In genomic region chr1:34006828-34007361, GRCm38 (mm10) we compare ENCODE assay signal across 8 mouse cellular contexts.
DNase-seq lines count a peak whose midpoint lies in the region; ATAC-seq lines count a peak whose summit lies in the region.

No protein-coding gene starts in this region.

- peak overlapping the region; percentile 74 for H3K4me2 ChIP-seq in liver, embryonic 11.5 days
- peak overlapping the region; percentile 72 for H3K4me2 ChIP-seq in embryonic facial prominence, embryonic 14.5 days (ENCODE audit: low read depth, low read length)
- H3K4me2 ChIP-seq in intestine, embryonic 15.5 days (replicated peaks): peak overlapping the region; percentile 84
- H3K4me2 ChIP-seq in neural tube, embryonic 14.5 days (ENCODE audit: low read depth, low read length): peak overlapping the region; percentile 71

- peaks cover 7% of the 10 kb centered on the region for H3K4me1 ChIP-seq in liver, embryonic 11.5 days (replicated peaks; ENCODE audit: control insufficient read depth, insufficient read depth, low read length)
- H3K4me1 ChIP-seq in embryonic facial prominence, embryonic 14.5 days (ENCODE audit: control insufficient read depth, insufficient read depth, low read length): peaks cover 11% of the 10 kb centered on the region
- H3K4me1 ChIP-seq in intestine, embryonic 15.5 days (replicated peaks): peaks cover 13% of the 10 kb centered on the region
- peaks cover 27% of the 10 kb centered on the region for H3K4me1 ChIP-seq in neural tube, embryonic 14.5 days (ENCODE audit: control insufficient read depth, insufficient read depth, low read length)

- H3K9ac ChIP-seq in liver, embryonic 11.5 days (ENCODE audit: low read depth, low read length): no peak overlapping the region
- H3K9ac ChIP-seq in embryonic facial prominence, embryonic 14.5 days (ENCODE audit: low read depth, low read length): 0 out of 2 replicates have a peak overlapping the region, but pooled peaks have one; percentile 59
- no peak overlapping the region for H3K9ac ChIP-seq in intestine, embryonic 15.5 days
- peak overlapping the region; percentile 76; the same call in 1 of the 2 replicates for H3K9ac ChIP-seq in neural tube, embryonic 14.5 days (replicated peaks; ENCODE audit: low read depth, low read length)

- no peaks in the 10 kb centered on the region for H3K9me3 ChIP-seq in liver, embryonic 11.5 days (ENCODE audit: control insufficient read depth, low read length)
- H3K9me3 ChIP-seq in embryonic facial prominence, embryonic 14.5 days (ENCODE audit: control insufficient read depth, low read length): no peaks in the 10 kb centered on the region
- no peaks in the 10 kb centered on the region for H3K9me3 ChIP-seq in intestine, embryonic 15.5 days
- no peaks in the 10 kb centered on the region for H3K9me3 ChIP-seq in neural tube, embryonic 14.5 days (ENCODE audit: control insufficient read depth, low read length)

- H3K36me3 ChIP-seq in liver, embryonic 11.5 days (ENCODE audit: control insufficient read depth, insufficient read depth, low read length): no peaks in the 10 kb centered on the region
- no peaks in the 10 kb centered on the region for H3K36me3 ChIP-seq in embryonic facial prominence, embryonic 14.5 days (ENCODE audit: control insufficient read depth, insufficient read depth, low read length)
- H3K36me3 ChIP-seq in intestine, embryonic 15.5 days: no peaks in the 10 kb centered on the region
- H3K36me3 ChIP-seq in neural tube, embryonic 14.5 days (ENCODE audit: control insufficient read depth, insufficient read depth, low read length): no peaks in the 10 kb centered on the region

- 0 out of 2 replicates have a peak overlapping the region, but pooled peaks have one; percentile 42 for H3K4me3 ChIP-seq in liver, embryonic 11.5 days (ENCODE audit: low read depth, low read length)
- H3K4me3 ChIP-seq in embryonic facial prominence, embryonic 14.5 days (ENCODE audit: low read depth, low read length): peak overlapping the region; percentile 51
- no peak overlapping the region for H3K4me3 ChIP-seq in intestine, embryonic 15.5 days (replicated peaks)
- H3K4me3 ChIP-seq in neural tube, embryonic 14.5 days (ENCODE audit: low read depth, low read length): peak overlapping the region; percentile 65

- DNase-seq in liver, embryonic 11.5 days (ENCODE audit: low spot score): no peak
- DNase-seq in liver: no peak
- DNase-seq in embryonic facial prominence, embryonic 14.5 days (ENCODE audit: low spot score): no peak
- DNase-seq in frontal cortex, postnatal 36 days (ENCODE audit: low spot score in 2 of 2): no peak
- no peak for DNase-seq in MN1 (ENCODE audit: low spot score)

- H3K27ac ChIP-seq in liver, embryonic 11.5 days (ENCODE audit: low read depth, low read length): no peak overlapping the region
- no peak overlapping the region for H3K27ac ChIP-seq in embryonic facial prominence, embryonic 14.5 days (replicated peaks; ENCODE audit: low read depth, low read length)
- no peak overlapping the region for H3K27ac ChIP-seq in intestine, embryonic 15.5 days
- peak overlapping the region; percentile 89 for H3K27ac ChIP-seq in neural tube, embryonic 14.5 days (ENCODE audit: low read depth, low read length)

- H3K27me3 ChIP-seq in liver, embryonic 11.5 days (replicated peaks; ENCODE audit: control insufficient read depth, insufficient read depth, low read length): peaks cover 8% of the 10 kb centered on the region; the same call in 1 of the 2 replicates
- no peaks in the 10 kb centered on the region for H3K27me3 ChIP-seq in embryonic facial prominence, embryonic 14.5 days (replicated peaks; ENCODE audit: control insufficient read depth, insufficient read depth, low read length)
- H3K27me3 ChIP-seq in intestine, embryonic 15.5 days (replicated peaks): 0 out of 2 replicates have a peak, but pooled peaks cover 11% of the 10 kb centered on the region
- no peaks in the 10 kb centered on the region for H3K27me3 ChIP-seq in neural tube, embryonic 14.5 days (ENCODE audit: control insufficient read depth, insufficient read depth, low read length)

- no peak for ATAC-seq in liver, embryonic 11.5 days (replicated peaks; ENCODE audit: low FRiP score)
- no peak for ATAC-seq in embryonic facial prominence, embryonic 14.5 days (ENCODE audit: low read depth)
- no peak for ATAC-seq in intestine, embryonic 15.5 days
- no peak for ATAC-seq in neural tube, embryonic 14.5 days (ENCODE audit: low read depth)
- ATAC-seq in monocyte, adult 5-6 weeks (replicated peaks; ENCODE audit: insufficient number of reproducible peaks, low FRiP score, low TSS enrichment, poor library complexity, severe bottlenecking): no peak

- WGBS in liver, embryonic 11.5 days: 44% methylated on average over 5 of the region's 5 CpGs
- 31% methylated on average over 5 of the region's 5 CpGs for WGBS in embryonic facial prominence, embryonic 14.5 days
- WGBS in intestine, embryonic 15.5 days: 72% methylated on average over 5 of the region's 5 CpGs
- 10% methylated on average over 5 of the region's 5 CpGs for WGBS in neural tube, embryonic 14.5 days

Comparison
In these comparisons a context has a peak if more than half of its experiments do, and no peak if none do; other contexts are left out.
1. H3K9ac ChIP-seq: peak in embryonic facial prominence, embryonic 14.5 days (single experiment) and neural tube, embryonic 14.5 days (single experiment); none in liver, embryonic 11.5 days (single experiment) and intestine, embryonic 15.5 days (single experiment).
2. Peak in every context shown above with its lines, with median percentiles within 50 percentile points of each other: H3K4me2 ChIP-seq.